Mouse (Mus musculus) forebrain, embryonic 14.5 days (tissue): ENCODE results near the gene Cul4b. TPM values are rescaled to one million over a fixed set of nuclear protein-coding genes. Genes with fewer than 3 reads are reported as not detected.
"Not testable (repeated sequence)": the region's sequence is repeated elsewhere in the genome, so short reads cannot be mapped to it uniquely, and the experiment has no call there.

Experiments
- ATAC-seq: fragments of 200-750 bp; cut with Nextera tagmentation; 2 replicates; pipeline ENCODE4 v1.8.0; 2017; ENCODE audit warnings: mild to moderate bottlenecking, moderate library complexity
- DNase-seq: peaks from one replicate; pipeline ENCODE4 v3.0.0-alpha.2; 2015; ENCODE audit warnings: low spot score
- H3K27ac ChIP-seq: fragments of 300-500 bp; sonication (generic); 2 replicates; pipeline ENCODE4 v1.5.1; 2014; ENCODE audit warnings: low read depth, mild to moderate bottlenecking, control low read depth, low read length, moderate library complexity
- H3K27me3 ChIP-seq: fragments of 300-500 bp; sonication (generic); replicated peaks from 2 replicates; pipeline ENCODE4 v1.6.1; 2014; ENCODE audit warnings: low read length, control low read depth, mixed read lengths; ENCODE audit not compliant: control insufficient read depth, insufficient read depth
- H3K36me3 ChIP-seq: fragments of 300-500 bp; sonication (generic); 2 replicates; pipeline ENCODE4 v1.6.1; 2014; ENCODE audit warnings: low read length, control low read depth; ENCODE audit not compliant: control insufficient read depth, insufficient read depth
- H3K4me1 ChIP-seq: fragments of 300-500 bp; sonication (generic); 2 replicates; pipeline ENCODE4 v1.6.1; 2014; ENCODE audit warnings: antibody characterized with exemption, low read length, control low read depth; ENCODE audit not compliant: control insufficient read depth, insufficient read depth
- H3K4me2 ChIP-seq: fragments of 300-500 bp; sonication (generic); 2 replicates; pipeline ENCODE4 v1.6.1; 2014; ENCODE audit warnings: mild to moderate bottlenecking, control low read depth, low read length
- H3K4me3 ChIP-seq: fragments of 300-500 bp; sonication (generic); 2 replicates; pipeline ENCODE4 v1.5.1; 2014; ENCODE audit warnings: low read depth, low read length, control low read depth
- H3K9ac ChIP-seq: fragments of 300-500 bp; sonication (generic); 2 replicates; pipeline ENCODE4 v1.6.1; 2014; ENCODE audit warnings: mild to moderate bottlenecking, low read length, control low read depth, moderate library complexity
- H3K9me3 ChIP-seq: fragments of 300-500 bp; sonication (generic); replicated peaks from 2 replicates; pipeline ENCODE4 v1.6.1; 2016; ENCODE audit warnings: low read length, control low read depth, mixed read lengths; ENCODE audit not compliant: control insufficient read depth
- WGBS: fragments of 180-500 bp; shearing (Covaris S2); extraction: QIAGEN DNeasy Blood & Tissue Kit; methylation state at CpG from one replicate; pipeline ENCODE4 v1.1.7; 2014; 5-methylcytosine and 5-hydroxymethylcytosine counted together
- polyA plus RNA-seq: library from polyadenylated mRNA; unstranded; fragments of >200 nt; fragmentation: Nextera tagmentation; extraction: Ambion mirVana; gene quantifications from 2 replicates; pipeline ENCODE4 v1.2.1, GENCODE M21; 2014

Gene Cul4b
- polyA plus RNA-seq, 1 experiment from 2014 or later, result 24.1 TPM

GRCm38 (mm10) chrX:38566521-38567205 is 9.3 kb downstream of the Cul4b start:
- WGBS, result 75% methylated on average over 6 of the region's 6 CpGs
- Histone ChIP-seq H3K27ac (no peak overlapping the region), H3K4me2 (no peak overlapping the region)

GRCm38 (mm10) chrX:38565176-38565542 is 10.8 kb downstream of the Cul4b start:
- Histone ChIP-seq H3K4me3 (peak overlapping the region; percentile 44), H3K27me3 (no peaks in the 10 kb centered on the region), H3K9me3 (no peaks in the 10 kb centered on the region), H3K4me2 (peak overlapping the region; percentile 57), H3K27ac (no peak overlapping the region; the same call in 1 of the 2 replicates), H3K36me3 (no peaks in the 10 kb centered on the region), H3K9ac (peak overlapping the region; percentile 73; the same call in 1 of the 2 replicates), H3K4me1 (no peaks in the 10 kb centered on the region)
- WGBS, result 29% methylated on average over 8 of the region's 8 CpGs
- ATAC-seq (no peak), DNase-seq (no peak)

More at GRCm38 (mm10) chrX:38566521-38567205, 9.3 kb downstream of the Cul4b start:
- Histone ChIP-seq H3K4me1 (no peaks in the 10 kb centered on the region), H3K9me3 (no peaks in the 10 kb centered on the region), H3K36me3 (no peaks in the 10 kb centered on the region), H3K4me3 (no peak overlapping the region), H3K27me3 (no peaks in the 10 kb centered on the region), H3K9ac (no peak overlapping the region)
- DNase-seq (no peak), ATAC-seq (no peak)

- WGBS, result 30% methylated on average over 33 of the region's 52 CpGs
- H3K36me3 ChIP-seq, result peaks cover under 1% of the 10 kb centered on the region; the same call in 1 of the 2 replicates
- peak; percentile 97 for ATAC-seq
- H3K4me1 ChIP-seq, result no peaks in the 10 kb centered on the region
- H3K9ac ChIP-seq, result peak overlapping the region; percentile 73
- peak overlapping the region; percentile 57 for H3K4me2 ChIP-seq
- peak overlapping the region; percentile 91 for H3K27ac ChIP-seq
- peak; percentile 93 for DNase-seq
- no peaks in the 10 kb centered on the region for H3K27me3 ChIP-seq
- no peaks in the 10 kb centered on the region for H3K9me3 ChIP-seq
- peak overlapping the region; percentile 44 for H3K4me3 ChIP-seq
Measured at GRCm38 (mm10) chrX:38564542-38565175, 11.3 kb downstream of the Cul4b start.

- Histone ChIP-seq H3K9me3 (no peaks in the 10 kb centered on the region), H3K27ac (peak overlapping the region; percentile 91), H3K9ac (peak overlapping the region; percentile 73), H3K36me3 (peaks cover 4% of the 10 kb centered on the region; the same call in 1 of the 2 replicates), H3K4me1 (no peaks in the 10 kb centered on the region), H3K27me3 (no peaks in the 10 kb centered on the region), H3K4me3 (peak overlapping the region; percentile 44), H3K4me2 (peak overlapping the region; percentile 57)
- DNase-seq (peak; percentile 18), ATAC-seq (peak; percentile 17)
- 31% methylated on average over 18 of the region's 19 CpGs for WGBS
Measured at GRCm38 (mm10) chrX:38563941-38564541, 12.0 kb downstream of the Cul4b start.

GRCm38 (mm10) chrX:38553255-38553654 is 22.7 kb downstream of the Cul4b start:
- Histone ChIP-seq H3K4me3 (no peak overlapping the region), H3K9me3 (no peaks in the 10 kb centered on the region), H3K4me2 (no peak overlapping the region), H3K36me3 (peaks cover 11% of the 10 kb centered on the region; the same call in 1 of the 2 replicates), H3K27me3 (no peaks in the 10 kb centered on the region), H3K4me1 (no peaks in the 10 kb centered on the region), H3K9ac (no peak overlapping the region), H3K27ac (no peak overlapping the region)
- DNase-seq, result no peak
- ATAC-seq, result no peak

GRCm38 (mm10) chrX:38514556-38514955 is 61.4 kb downstream of the Cul4b start:
- Histone ChIP-seq H3K27me3 (no peaks in the 10 kb centered on the region), H3K4me1 (no peaks in the 10 kb centered on the region), H3K36me3 (no peaks in the 10 kb centered on the region), H3K27ac (no peak overlapping the region), H3K4me3 (no peak overlapping the region), H3K9ac (no peak overlapping the region), H3K9me3 (no peaks in the 10 kb centered on the region), H3K4me2 (no peak overlapping the region)
- 7% methylated on average over 7 of the region's 7 CpGs for WGBS
- peak; percentile 65 for DNase-seq
- no peak; the same call in 1 of the 2 replicates for ATAC-seq

GRCm38 (mm10) chrX:38504846-38505245 is 71.2 kb downstream of the Cul4b start:
- no peaks in the 10 kb centered on the region for H3K27me3 ChIP-seq
- no peak overlapping the region for H3K9ac ChIP-seq
- H3K36me3 ChIP-seq, result no peaks in the 10 kb centered on the region
- H3K4me2 ChIP-seq, result no peak overlapping the region
- H3K9me3 ChIP-seq, result no peaks in the 10 kb centered on the region
- DNase-seq, result no peak
- H3K4me1 ChIP-seq, result no peaks in the 10 kb centered on the region
- H3K4me3 ChIP-seq, result no peak overlapping the region
- WGBS, result 91% methylated on average over 14 of the region's 14 CpGs
- ATAC-seq, result no peak
- no peak overlapping the region for H3K27ac ChIP-seq

- 67% methylated on average over 5 of the region's 5 CpGs for WGBS
- not testable (repeated sequence) for ATAC-seq, H3K9ac ChIP-seq, H3K9me3 ChIP-seq, H3K27me3 ChIP-seq, H3K4me1 ChIP-seq, H3K4me3 ChIP-seq, DNase-seq, H3K27ac ChIP-seq, H3K4me2 ChIP-seq, H3K36me3 ChIP-seq
Measured at GRCm38 (mm10) chrX:38502182-38502581, 73.8 kb downstream of the Cul4b start.

GRCm38 (mm10) chrX:38485464-38485863 is 90.5 kb downstream of the Cul4b start:
- H3K36me3 ChIP-seq, H3K4me2 ChIP-seq, H3K4me1 ChIP-seq, H3K9me3 ChIP-seq, H3K27ac ChIP-seq, H3K4me3 ChIP-seq, ATAC-seq, DNase-seq, H3K9ac ChIP-seq, H3K27me3 ChIP-seq: not testable (repeated sequence)
- WGBS, result 39% methylated on average over 20 of the region's 20 CpGs
